Mouse (Mus musculus): ENCODE data around the gene Pkd1l1.

DNA sequence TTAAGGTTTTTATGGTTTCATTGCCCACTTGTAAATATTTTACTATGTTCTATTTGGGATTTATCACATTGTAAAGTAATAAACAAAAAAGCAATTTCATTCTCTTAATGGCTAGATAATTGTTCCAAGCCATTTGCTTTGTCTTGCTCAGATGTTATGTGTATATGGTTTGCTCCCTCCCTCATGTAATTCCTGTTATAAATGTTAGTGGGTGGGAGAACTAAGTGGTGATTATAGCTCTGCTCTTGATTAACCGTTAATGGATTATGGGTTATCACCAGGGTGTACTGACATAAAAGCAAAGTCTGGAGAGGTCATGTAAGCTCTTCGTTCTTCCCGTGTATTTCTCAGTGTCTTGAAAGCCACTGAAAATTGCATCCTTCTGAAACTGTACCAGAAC is 41.7 kb upstream of the Pkd1l1 start:
- TF ChIP-seq CHD2 (IDR thresholded peaks at IDR 0.05; ENCODE audit: low read depth, low read length), result no peak
- no peak for TF ChIP-seq MAFK (IDR thresholded peaks at IDR 0.05; ENCODE audit: insufficient read depth, low read depth, low read length)
- no peak for TF ChIP-seq HCFC1 (IDR thresholded peaks at IDR 0.05; ENCODE audit: borderline replicate concordance, insufficient read depth, low read length)
- TF ChIP-seq ZC3H11A (IDR thresholded peaks at IDR 0.05; ENCODE audit: borderline replicate concordance, low read depth, low read length), result no peak

Data from ES-E14 (cell line).